Mouse (Mus musculus): ENCODE measurements around the gene Ndufs7.
A peak's percentile ranks its signal among the peaks of the same experiment; 100 is the strongest.

Gene Ndufs7

GRCm38 (mm10) chr10:80295618-80296425 is 46.9 kb downstream of the Ndufs7 start, which contains the start of gene Apc2:
TSS of gene Apc2 (plus strand) at chr10:80295977.
- DNase-seq = peak; percentile 83

GRCm38 (mm10) chr10:80296824-80297223 is 47.9 kb downstream of the Ndufs7 start:
- DNase-seq = no peak

- DNase-seq = no peak
Observed at GRCm38 (mm10) chr10:80297526-80298133, 48.7 kb downstream of the Ndufs7 start.

GRCm38 (mm10) chr10:80298571-80299281 is 49.8 kb downstream of the Ndufs7 start:
- peak; percentile 92 for DNase-seq

GRCm38 (mm10) chr10:80299301-80299700 is 50.4 kb downstream of the Ndufs7 start:
- DNase-seq = no peak

GRCm38 (mm10) chr10:80299824-80300223 is 50.9 kb downstream of the Ndufs7 start:
- no peak for DNase-seq

GRCm38 (mm10) chr10:80300672-80301181 is 51.8 kb downstream of the Ndufs7 start:
- peak; percentile 42 for DNase-seq

- DNase-seq = peak; percentile 41
Observed at GRCm38 (mm10) chr10:80301256-80302081, 52.5 kb downstream of the Ndufs7 start.

- peak; percentile 30 for DNase-seq
Observed at GRCm38 (mm10) chr10:80302082-80302355, 53.1 kb downstream of the Ndufs7 start.

- DNase-seq = peak; percentile 60
Observed at GRCm38 (mm10) chr10:80302471-80302881, 53.6 kb downstream of the Ndufs7 start.

GRCm38 (mm10) chr10:80304458-80304857 is 55.5 kb downstream of the Ndufs7 start:
- no peak for DNase-seq

- DNase-seq = no peak
Observed at GRCm38 (mm10) chr10:80304862-80305261, 55.9 kb downstream of the Ndufs7 start.

Data from cerebellum, adult 11 months (tissue).